Mouse (Mus musculus) MEL (cell line): ENCODE results near the gene Cep72.

Experiments used
- CHD2 ChIP-seq: IDR thresholded peaks from 2 replicates; pipeline ENCODE4 v1.6.1; 2011; ENCODE audit warnings: low read length, improper control_type of control experiment
- CTCF ChIP-seq, 3 experiments: IDR thresholded peaks in 2 of 3; conservative IDR thresholded peaks in 1 of 3; 2 replicates each; pipeline ENCODE4 v1.5.1; 2011 to 2012; ENCODE audit warnings: low read length in 3 of 3, low read depth in 2 of 3, mild to moderate bottlenecking in 2 of 3, improper control_type of control experiment in 1 of 3, inconsistent platforms in 1 of 3, mixed read lengths in 1 of 3, moderate library complexity in 1 of 3; ENCODE audit not compliant: control insufficient read depth in 1 of 3, insufficient read depth in 1 of 3, poor library complexity in 1 of 3, severe bottlenecking in 1 of 3
- MAFK ChIP-seq: IDR thresholded peaks from 2 replicates; pipeline ENCODE4 v1.6.1; 2011; ENCODE audit warnings: low read depth, mild to moderate bottlenecking, low read length, improper control_type of control experiment, borderline replicate concordance
- MAX ChIP-seq: IDR thresholded peaks from 2 replicates; pipeline ENCODE4 v1.6.1; 2011; ENCODE audit warnings: low read length, improper control_type of control experiment
- TAL1 ChIP-seq: IDR thresholded peaks from 2 replicates; pipeline ENCODE4 v1.6.1; 2012; ENCODE audit warnings: mild to moderate bottlenecking, inconsistent platforms, low read length, moderate library complexity, mixed read lengths
- TCF12 ChIP-seq: IDR thresholded peaks from 2 replicates; pipeline ENCODE4 v1.6.1; 2014; ENCODE audit warnings: low read depth, mild to moderate bottlenecking, inconsistent platforms, low read length, improper control_type of control experiment, moderate library complexity

GRCm38 (mm10) chr13:74039926-74040325, 22.2 kb downstream of the Cep72 start:
- TF ChIP-seq CTCF (IDR thresholded peaks at IDR 0.05 in 2 of 3, conservative IDR thresholded peaks at IDR 0.05 in 1 of 3; ENCODE audit: control insufficient read depth in 1 of 3, insufficient read depth in 1 of 3, low read depth in 2 of 3, low read length in 3 of 3, poor library complexity in 1 of 3, severe bottlenecking in 1 of 3) (no peak), MAX (no peak), MAFK (no peak), CHD2 (no peak), TCF12 (no peak), TAL1 (no peak)
